ENCODE assay signal across 8 mouse cellular contexts in the genomic region with DNA sequence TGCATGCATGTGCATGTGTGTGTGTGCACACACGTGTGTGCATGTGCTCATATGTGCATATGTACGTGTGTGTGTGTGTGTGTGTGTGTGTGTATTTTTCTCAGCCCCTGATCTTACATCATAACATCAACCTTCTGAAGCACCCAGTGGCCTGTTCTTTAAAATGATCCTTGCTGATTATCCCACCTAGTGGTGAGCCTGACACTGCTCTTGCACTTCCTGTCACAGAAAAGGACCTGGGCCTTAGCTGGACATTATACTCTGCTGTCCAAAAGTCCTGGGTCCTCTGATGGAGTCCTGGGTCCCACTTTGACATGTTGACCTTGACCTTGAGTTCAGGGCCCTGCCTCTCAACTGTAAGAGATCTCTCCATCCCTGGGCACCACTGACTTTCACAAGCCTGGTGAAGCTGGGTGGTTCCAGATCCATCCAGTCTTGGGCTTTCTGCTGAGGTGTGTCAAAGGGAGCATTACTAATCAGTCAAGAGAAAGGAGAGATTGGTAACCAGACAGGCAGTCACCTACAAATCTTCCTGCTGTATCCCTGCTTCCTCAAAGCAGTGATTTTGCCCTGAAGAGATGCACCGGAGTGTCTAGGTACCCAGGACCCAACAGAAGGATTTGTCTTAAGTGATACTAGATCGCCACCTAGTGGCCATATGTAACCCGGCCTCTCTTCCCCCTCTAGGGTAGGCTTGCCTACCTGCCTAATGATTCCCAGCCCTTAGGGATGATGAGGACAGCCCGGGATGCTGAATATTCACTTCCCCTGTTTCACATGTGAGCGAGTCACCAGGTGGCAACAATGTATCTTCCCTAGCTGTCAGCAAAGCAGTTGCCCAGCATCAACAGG. TPM values are rescaled to one million over a fixed set of nuclear protein-coding genes. Genes with fewer than 3 reads are reported as not detected.
DNase-seq lines count a peak whose midpoint lies in the region; ATAC-seq lines count a peak whose summit lies in the region.

No protein-coding gene starts in this region.

- H3K4me1 ChIP-seq in kidney, embryonic 16.5 days (ENCODE audit: insufficient read depth, low read length) = no peaks in the 10 kb centered on the region
- peaks cover 3% of the 10 kb centered on the region; the same call in 1 of the 2 replicates for H3K4me1 ChIP-seq in liver, embryonic 12.5 days
- H3K4me1 ChIP-seq in neural tube, embryonic 14.5 days (ENCODE audit: control insufficient read depth, insufficient read depth, low read length) = no peaks in the 10 kb centered on the region

- H3K9ac ChIP-seq in kidney, embryonic 16.5 days (replicated peaks; ENCODE audit: low read length) = no peak overlapping the region
- no peak overlapping the region for H3K9ac ChIP-seq in liver, embryonic 12.5 days
- H3K9ac ChIP-seq in neural tube, embryonic 14.5 days (replicated peaks; ENCODE audit: low read depth, low read length) = no peak overlapping the region

- peak; percentile 49 for ATAC-seq in kidney, embryonic 16.5 days (ENCODE audit: low FRiP score, low TSS enrichment)
- ATAC-seq in liver, embryonic 12.5 days = peak; percentile 56; the same call in 1 of the 2 replicates
- peak; percentile 89; the same call in 1 of the 2 replicates for ATAC-seq in neural tube, embryonic 14.5 days (ENCODE audit: low read depth)

- H3K4me2 ChIP-seq in kidney, embryonic 16.5 days (replicated peaks; ENCODE audit: low read depth, low read length) = no peak overlapping the region
- no peak overlapping the region for H3K4me2 ChIP-seq in liver, embryonic 12.5 days
- H3K4me2 ChIP-seq in neural tube, embryonic 14.5 days (ENCODE audit: low read depth, low read length) = no peak overlapping the region

- H3K9me3 ChIP-seq in kidney, embryonic 16.5 days (ENCODE audit: low read length) = no peaks in the 10 kb centered on the region
- no peaks in the 10 kb centered on the region for H3K9me3 ChIP-seq in liver, embryonic 12.5 days (replicated peaks)
- no peaks in the 10 kb centered on the region for H3K9me3 ChIP-seq in neural tube, embryonic 14.5 days (ENCODE audit: control insufficient read depth, low read length)

- DNase-seq in B cell, adult 2 months = peak; percentile 25 to 32
- DNase-seq in T-cell, adult 2 months (ENCODE audit: low spot score) = peak; percentile 24
- peak; percentile 45 to 62 for DNase-seq in cerebellum, postnatal 4 days (ENCODE audit: low spot score in 2 of 2)
- peak; percentile 61 for DNase-seq in gastrocnemius, postnatal 10 days
- DNase-seq in thymus, postnatal 36 days = peak; percentile 39

- no peak overlapping the region for H3K4me3 ChIP-seq in kidney, embryonic 16.5 days (ENCODE audit: low read length)
- no peak overlapping the region for H3K4me3 ChIP-seq in liver, embryonic 12.5 days
- H3K4me3 ChIP-seq in neural tube, embryonic 14.5 days (ENCODE audit: low read depth, low read length) = no peak overlapping the region

- no peak overlapping the region for H3K27ac ChIP-seq in kidney, embryonic 16.5 days (ENCODE audit: low read length)
- no peak overlapping the region for H3K27ac ChIP-seq in liver, embryonic 12.5 days
- no peak overlapping the region for H3K27ac ChIP-seq in neural tube, embryonic 14.5 days (ENCODE audit: low read depth, low read length)

- 29% methylated on average over 7 of the region's 7 CpGs for WGBS in kidney, embryonic 16.5 days
- 28% methylated on average over 7 of the region's 7 CpGs for WGBS in liver, embryonic 12.5 days (ENCODE audit: insufficient replicate concordance)
- 38% methylated on average over 7 of the region's 7 CpGs for WGBS in neural tube, embryonic 14.5 days

- no peaks in the 10 kb centered on the region; the same call in 1 of the 2 replicates for H3K27me3 ChIP-seq in kidney, embryonic 16.5 days (ENCODE audit: insufficient read depth, low read length)
- H3K27me3 ChIP-seq in liver, embryonic 12.5 days (replicated peaks) = 0 out of 2 replicates have a peak, but pooled peaks cover 9% of the 10 kb centered on the region
- H3K27me3 ChIP-seq in neural tube, embryonic 14.5 days (ENCODE audit: control insufficient read depth, insufficient read depth, low read length) = no peaks in the 10 kb centered on the region

- H3K36me3 ChIP-seq in kidney, embryonic 16.5 days (ENCODE audit: insufficient read depth, low read length) = no peaks in the 10 kb centered on the region
- no peaks in the 10 kb centered on the region for H3K36me3 ChIP-seq in liver, embryonic 12.5 days
- H3K36me3 ChIP-seq in neural tube, embryonic 14.5 days (ENCODE audit: control insufficient read depth, insufficient read depth, low read length) = no peaks in the 10 kb centered on the region

RNA-seq across cellular contexts. Expression of a gene that starts 3.6 kb away (rescaled TPM):
- not detected for total RNA-seq in gastrocnemius, postnatal 10 days (2021)
- polyA plus RNA-seq in kidney, embryonic 16.5 days (2015; fragmentation: Nextera tagmentation; extraction: Ambion mirVana) = not detected in 2 replicates
- polyA plus RNA-seq in liver, embryonic 12.5 days (2016; fragmentation: Nextera tagmentation; extraction: Ambion mirVana) = 0.67 TPM in 1 of 2 replicates, not detected in the other
- polyA plus RNA-seq in neural tube, embryonic 14.5 days (2014; fragmentation: Nextera tagmentation; extraction: Ambion mirVana) = not detected in 2 replicates

RNA-seq across cellular contexts. Expression of a gene that starts 13.0 kb away (rescaled TPM):
- not detected for total RNA-seq in gastrocnemius, postnatal 10 days (2021)
- 10.8 and 12.0 TPM in 2 replicates for polyA plus RNA-seq in kidney, embryonic 16.5 days (2015; fragmentation: Nextera tagmentation; extraction: Ambion mirVana)
- polyA plus RNA-seq in liver, embryonic 12.5 days (2016; fragmentation: Nextera tagmentation; extraction: Ambion mirVana) = 3.2 and 3.3 TPM in 2 replicates
- polyA plus RNA-seq in neural tube, embryonic 14.5 days (2014; fragmentation: Nextera tagmentation; extraction: Ambion mirVana) = 0.13 TPM in 1 of 2 replicates, not detected in the other

RNA-seq across cellular contexts. Expression of a gene that starts 41.6 kb away (rescaled TPM):
- under 1 TPM; 0.31 to 0.50 TPM for total RNA-seq in gastrocnemius, postnatal 10 days (2021)
- polyA plus RNA-seq in kidney, embryonic 16.5 days (2015; fragmentation: Nextera tagmentation; extraction: Ambion mirVana) = 0.26 and 0.82 TPM in 2 replicates
- 0.05 TPM in 1 of 2 replicates, not detected in the other for polyA plus RNA-seq in liver, embryonic 12.5 days (2016; fragmentation: Nextera tagmentation; extraction: Ambion mirVana)
- 0.26 TPM in 1 of 2 replicates, not detected in the other for polyA plus RNA-seq in neural tube, embryonic 14.5 days (2014; fragmentation: Nextera tagmentation; extraction: Ambion mirVana)

RNA-seq across cellular contexts. Expression of a gene that starts 42.1 kb away (rescaled TPM):
- total RNA-seq in gastrocnemius, postnatal 10 days (2021) = 100 to 1,000 TPM; 247 to 265 TPM
- 45.9 and 50.8 TPM in 2 replicates for polyA plus RNA-seq in kidney, embryonic 16.5 days (2015; fragmentation: Nextera tagmentation; extraction: Ambion mirVana)
- polyA plus RNA-seq in liver, embryonic 12.5 days (2016; fragmentation: Nextera tagmentation; extraction: Ambion mirVana) = 17.4 and 18.1 TPM in 2 replicates
- 41.4 and 50.4 TPM in 2 replicates for polyA plus RNA-seq in neural tube, embryonic 14.5 days (2014; fragmentation: Nextera tagmentation; extraction: Ambion mirVana)
